Mouse (Mus musculus) MEL (cell line): ENCODE measurements around the gene Ccdc50. TPM values are rescaled to one million over a fixed set of nuclear protein-coding genes. Genes with fewer than 3 reads are reported as not detected.

ENCODE experiments used
- DNase-seq: peaks from one replicate; pipeline ENCODE4 v3.0.0; 2011; ENCODE audit warnings: low read depth, low spot score
- H3K27ac ChIP-seq: 2 replicates; pipeline ENCODE4 v1.5.1; 2012; ENCODE audit warnings: low read depth, mild to moderate bottlenecking, control low read depth, low read length, moderate library complexity; ENCODE audit not compliant: control insufficient read depth
- H3K27me3 ChIP-seq, 2 experiments: fragments of 150-350 bp in 1 of 2; sonication (generic) in 1 of 2; 2 replicates each; pipeline ENCODE4 v1.6.1; 2012; ENCODE audit warnings: low read length in 2 of 2, mild to moderate bottlenecking in 2 of 2, improper control_type of control experiment in 1 of 2, moderate library complexity in 1 of 2; ENCODE audit not compliant: insufficient read depth in 2 of 2, control insufficient read depth in 1 of 2
- H3K36me3 ChIP-seq, 2 experiments: 2 replicates each; pipeline ENCODE4 v1.6.1; 2012 to 2014; ENCODE audit warnings: low read length in 2 of 2, improper control_type of control experiment in 1 of 2, inconsistent platforms in 1 of 2, mild to moderate bottlenecking in 1 of 2; ENCODE audit not compliant: insufficient read depth in 2 of 2, control insufficient read depth in 1 of 2
- H3K4me1 ChIP-seq, 2 experiments: fragments of 150-350 bp in 1 of 2; sonication (generic) in 1 of 2; 2 replicates each; pipeline ENCODE4 v1.6.1; 2012; ENCODE audit warnings: low read length in 2 of 2, improper control_type of control experiment in 1 of 2, mild to moderate bottlenecking in 1 of 2; ENCODE audit not compliant: insufficient read depth in 2 of 2, control insufficient read depth in 1 of 2
- H3K4me3 ChIP-seq, 2 experiments: fragments of 150-350 bp in 1 of 2; sonication (generic) in 1 of 2; 2 replicates each; pipeline ENCODE4 v1.5.1; 2012; ENCODE audit warnings: low read depth in 2 of 2, low read length in 2 of 2, mild to moderate bottlenecking in 2 of 2, moderate library complexity in 2 of 2, control low read depth in 1 of 2, improper control_type of control experiment in 1 of 2; ENCODE audit not compliant: control insufficient read depth in 1 of 2, insufficient read depth in 1 of 2
- H3K79me2 ChIP-seq: 2 replicates; pipeline ENCODE4 v1.6.1; 2012; ENCODE audit warnings: mild to moderate bottlenecking, low read length, moderate library complexity; ENCODE audit not compliant: control insufficient read depth, poor library complexity, insufficient read depth
- H3K9ac ChIP-seq: 2 replicates; pipeline ENCODE4 v1.6.1; 2012; ENCODE audit warnings: low read depth, mild to moderate bottlenecking, control low read depth, low read length, moderate library complexity; ENCODE audit not compliant: control insufficient read depth, poor library complexity, severe bottlenecking
- H3K9me3 ChIP-seq: fragments of 150-350 bp; sonication (generic); replicated peaks from 2 replicates; pipeline ENCODE4 v1.6.1; 2012; ENCODE audit warnings: mild to moderate bottlenecking, low read length, improper control_type of control experiment, moderate library complexity; ENCODE audit not compliant: insufficient read depth
- BHLHE40 ChIP-seq: IDR thresholded peaks from 2 replicates; pipeline ENCODE4 v1.6.1; 2012; ENCODE audit warnings: low read depth, mild to moderate bottlenecking, inconsistent platforms, low read length, improper control_type of control experiment, borderline replicate concordance
- CTCF ChIP-seq, 3 experiments: IDR thresholded peaks in 2 of 3; conservative IDR thresholded peaks in 1 of 3; 2 replicates each; pipeline ENCODE4 v1.5.1; 2011 to 2012; ENCODE audit warnings: low read length in 3 of 3, low read depth in 2 of 3, mild to moderate bottlenecking in 2 of 3, improper control_type of control experiment in 1 of 3, inconsistent platforms in 1 of 3, mixed read lengths in 1 of 3, moderate library complexity in 1 of 3; ENCODE audit not compliant: control insufficient read depth in 1 of 3, insufficient read depth in 1 of 3, poor library complexity in 1 of 3, severe bottlenecking in 1 of 3
- E2F4 ChIP-seq: IDR thresholded peaks from 2 replicates; pipeline ENCODE4 v1.6.1; 2011; ENCODE audit warnings: low read depth, low read length, improper control_type of control experiment, borderline replicate concordance
- EP300 ChIP-seq, 2 experiments: IDR thresholded peaks; 2 replicates each; pipeline ENCODE4 v1.6.1; 2011; ENCODE audit warnings: improper control_type of control experiment in 2 of 2, low read length in 2 of 2, low read depth in 1 of 2, mild to moderate bottlenecking in 1 of 2
- ETS1 ChIP-seq: IDR thresholded peaks from 2 replicates; pipeline ENCODE4 v1.6.1; 2012; ENCODE audit warnings: low read depth, mild to moderate bottlenecking, inconsistent platforms, low read length, improper control_type of control experiment, moderate library complexity
- GABPA ChIP-seq: IDR thresholded peaks from 2 replicates; pipeline ENCODE4 v1.6.1; 2012; ENCODE audit warnings: low read depth, mild to moderate bottlenecking, inconsistent platforms, low read length, improper control_type of control experiment, moderate library complexity
- GATA1 ChIP-seq: IDR thresholded peaks from 2 replicates; pipeline ENCODE4 v1.6.1; 2011; ENCODE audit warnings: low read depth, low read length, improper control_type of control experiment
- MAX ChIP-seq: IDR thresholded peaks from 2 replicates; pipeline ENCODE4 v1.6.1; 2011; ENCODE audit warnings: low read length, improper control_type of control experiment
- MAZ ChIP-seq: IDR thresholded peaks from 2 replicates; pipeline ENCODE4 v1.6.1; 2012; ENCODE audit warnings: low read depth, mild to moderate bottlenecking, inconsistent platforms, low read length, improper control_type of control experiment
- MXI1 ChIP-seq: IDR thresholded peaks from 2 replicates; pipeline ENCODE4 v1.6.1; 2011; ENCODE audit warnings: mild to moderate bottlenecking, low read depth, low read length, improper control_type of control experiment
- MYC ChIP-seq: IDR thresholded peaks from 2 replicates; pipeline ENCODE4 v1.6.1; 2011; ENCODE audit warnings: low read depth, mild to moderate bottlenecking, low read length, improper control_type of control experiment, moderate library complexity
- NRF1 ChIP-seq: IDR thresholded peaks from 2 replicates; pipeline ENCODE4 v1.6.1; 2014; ENCODE audit warnings: low read depth, mild to moderate bottlenecking, inconsistent platforms, low read length, improper control_type of control experiment, moderate library complexity; ENCODE audit not compliant: poor library complexity, insufficient read depth, severe bottlenecking
- POLR2AphosphoS2 ChIP-seq: IDR thresholded peaks from 2 replicates; pipeline ENCODE4 v1.6.1; 2011; ENCODE audit warnings: low read length, improper control_type of control experiment
- POLR2AphosphoS5 ChIP-seq: IDR thresholded peaks from 2 replicates; pipeline ENCODE4 v1.6.1; 2012; ENCODE audit warnings: low read depth, borderline replicate concordance, mild to moderate bottlenecking, inconsistent platforms, low read length, moderate library complexity, mixed read lengths
- RAD21 ChIP-seq: IDR thresholded peaks from 2 replicates; pipeline ENCODE4 v1.6.1; 2011; ENCODE audit warnings: mild to moderate bottlenecking, low read depth, low read length, improper control_type of control experiment
- SMC3 ChIP-seq: IDR thresholded peaks from 2 replicates; pipeline ENCODE4 v1.6.1; 2011; ENCODE audit warnings: low read depth, low read length, improper control_type of control experiment
- UBTF ChIP-seq: IDR thresholded peaks from 2 replicates; pipeline ENCODE4 v1.6.1; 2012; ENCODE audit warnings: low read depth, mild to moderate bottlenecking, inconsistent platforms, low read length, improper control_type of control experiment, moderate library complexity, borderline replicate concordance; ENCODE audit not compliant: insufficient read depth
- USF1 ChIP-seq: IDR thresholded peaks from 2 replicates; pipeline ENCODE4 v1.6.1; 2014; ENCODE audit warnings: low read depth, mild to moderate bottlenecking, inconsistent platforms, low read length, improper control_type of control experiment, moderate library complexity
- ZC3H11A ChIP-seq: IDR thresholded peaks from 2 replicates; pipeline ENCODE4 v1.6.1; 2012; ENCODE audit warnings: low read depth, mild to moderate bottlenecking, inconsistent platforms, low read length, improper control_type of control experiment
- ZKSCAN1 ChIP-seq: IDR thresholded peaks from 2 replicates; pipeline ENCODE4 v1.6.1; 2012; ENCODE audit warnings: low read depth, mild to moderate bottlenecking, inconsistent platforms, low read length, improper control_type of control experiment, moderate library complexity
- polyA plus RNA-seq, 2 experiments: library from polyadenylated mRNA; stranded (reverse) in 1 of 2; unstranded in 1 of 2; fragments of >175 nt in 1 of 2; fragments of >200 nt in 1 of 2; gene quantifications; 2 replicates each; pipeline versions ENCODE4 v1.2.1 to v1.2.4; 2012; ENCODE audit warnings: low replicate concordance in 2 of 2, low read depth in 1 of 2; ENCODE audit not compliant: insufficient read length in 2 of 2, insufficient read depth in 1 of 2, missing spikeins in 1 of 2
- total RNA-seq: library from RNA; depleted of rRNA; stranded (reverse); fragments of 300-350 nt; gene quantifications from 2 replicates; pipeline ENCODE4 v1.2.3, GENCODE M21; 2012

The Ccdc50 gene
- total and polyA plus RNA-seq, 3 experiments: 15.1 to 30.6 (median 20.4) TPM

DNA sequence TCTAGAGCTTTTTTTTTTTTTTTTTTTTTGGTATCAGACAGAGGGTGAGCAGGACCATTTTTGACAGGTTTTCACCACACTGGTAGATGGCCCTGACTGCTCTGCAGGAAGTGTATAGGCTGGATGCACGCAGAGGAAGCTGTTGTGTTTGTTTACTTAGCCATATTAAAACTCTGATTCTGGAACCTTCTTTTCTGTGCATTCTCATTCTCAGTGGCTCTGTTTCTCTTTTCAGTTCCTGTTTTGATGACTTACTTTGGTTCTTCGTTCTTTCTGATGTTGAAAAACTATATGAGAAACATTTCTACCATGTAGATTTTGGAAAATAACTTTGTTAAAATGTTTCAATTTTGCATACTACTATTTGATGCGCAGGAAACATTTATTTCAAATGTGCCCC lies 46.4 kb downstream of the Ccdc50 start:
- no peak for TF ChIP-seq ZC3H11A
- no peak for TF ChIP-seq USF1
- no peak for TF ChIP-seq BHLHE40
- no peak for TF ChIP-seq MAZ
- TF ChIP-seq EP300 (IDR thresholded peaks at IDR 0.05; ENCODE audit: low read depth in 1 of 2, low read length in 2 of 2): no peak
- no peak for TF ChIP-seq MYC
- TF ChIP-seq MAX: no peak
- no peak for TF ChIP-seq POLR2AphosphoS5
- no peak for TF ChIP-seq ZKSCAN1
- no peak for TF ChIP-seq UBTF
- TF ChIP-seq GATA1: no peak
- no peak for TF ChIP-seq ETS1
- TF ChIP-seq POLR2AphosphoS2: no peak
- no peak for TF ChIP-seq E2F4
- H3K27ac ChIP-seq: no peak overlapping the region
- DNase-seq: no peak
- no peaks in the 10 kb centered on the region for H3K79me2 ChIP-seq
- no peaks in the 10 kb centered on the region for H3K36me3 ChIP-seq
- H3K9ac ChIP-seq: no peak overlapping the region
- no peaks in the 10 kb centered on the region for H3K27me3 ChIP-seq
- no peak overlapping the region for H3K4me3 ChIP-seq
- no peaks in the 10 kb centered on the region for H3K4me1 ChIP-seq
- no peaks in the 10 kb centered on the region for H3K9me3 ChIP-seq

DNA sequence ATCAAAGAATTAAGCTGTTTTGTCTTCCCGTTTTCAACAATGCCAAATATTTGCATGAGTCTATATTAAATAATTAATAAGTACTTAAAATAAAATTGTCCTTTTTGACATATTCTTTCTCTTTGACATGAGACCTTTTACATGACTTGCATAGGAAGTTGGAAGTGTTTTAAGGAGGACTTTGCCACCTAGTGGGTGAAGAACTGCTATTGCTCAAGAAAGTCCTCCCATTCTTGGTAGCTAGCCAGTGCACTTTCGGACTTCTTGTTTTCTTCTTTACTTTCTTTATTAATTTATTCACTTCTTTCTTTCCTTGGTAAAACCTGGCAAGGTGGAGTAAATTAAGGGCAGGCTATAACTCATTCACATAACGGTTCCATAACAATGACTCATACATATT lies 55.3 kb downstream of the Ccdc50 start:
- peak; percentile 42 for TF ChIP-seq RAD21
- no peak for TF ChIP-seq MXI1
- no peak for TF ChIP-seq BHLHE40
- TF ChIP-seq EP300 (IDR thresholded peaks at IDR 0.05; ENCODE audit: low read depth in 1 of 2, low read length in 2 of 2): no peak
- TF ChIP-seq SMC3: peak; percentile 43
- TF ChIP-seq GABPA: no peak
- no peak for TF ChIP-seq MYC
- peak in 1 of 3 experiments; percentile 34; a peak in 2 of 6 replicates for TF ChIP-seq CTCF (IDR thresholded peaks at IDR 0.05 in 2 of 3, conservative IDR thresholded peaks at IDR 0.05 in 1 of 3; ENCODE audit: control insufficient read depth in 1 of 3, insufficient read depth in 1 of 3, low read depth in 2 of 3, low read length in 3 of 3, poor library complexity in 1 of 3, severe bottlenecking in 1 of 3)
- TF ChIP-seq NRF1: no peak
- no peak for TF ChIP-seq UBTF
- no peak overlapping the region for H3K27ac ChIP-seq
- H3K9ac ChIP-seq: no peak overlapping the region
- H3K27me3 ChIP-seq: no peaks in the 10 kb centered on the region
- H3K79me2 ChIP-seq: no peaks in the 10 kb centered on the region
- H3K4me3 ChIP-seq: no peak overlapping the region
- H3K36me3 ChIP-seq: no peaks in the 10 kb centered on the region; a peak in 1 of 4 replicates
- no peaks in the 10 kb centered on the region for H3K4me1 ChIP-seq
- no peaks in the 10 kb centered on the region for H3K9me3 ChIP-seq
- peak; percentile 34 for DNase-seq
